Comparison of ENCODE assay signal across 9 mouse cellular contexts in the genomic region with DNA sequence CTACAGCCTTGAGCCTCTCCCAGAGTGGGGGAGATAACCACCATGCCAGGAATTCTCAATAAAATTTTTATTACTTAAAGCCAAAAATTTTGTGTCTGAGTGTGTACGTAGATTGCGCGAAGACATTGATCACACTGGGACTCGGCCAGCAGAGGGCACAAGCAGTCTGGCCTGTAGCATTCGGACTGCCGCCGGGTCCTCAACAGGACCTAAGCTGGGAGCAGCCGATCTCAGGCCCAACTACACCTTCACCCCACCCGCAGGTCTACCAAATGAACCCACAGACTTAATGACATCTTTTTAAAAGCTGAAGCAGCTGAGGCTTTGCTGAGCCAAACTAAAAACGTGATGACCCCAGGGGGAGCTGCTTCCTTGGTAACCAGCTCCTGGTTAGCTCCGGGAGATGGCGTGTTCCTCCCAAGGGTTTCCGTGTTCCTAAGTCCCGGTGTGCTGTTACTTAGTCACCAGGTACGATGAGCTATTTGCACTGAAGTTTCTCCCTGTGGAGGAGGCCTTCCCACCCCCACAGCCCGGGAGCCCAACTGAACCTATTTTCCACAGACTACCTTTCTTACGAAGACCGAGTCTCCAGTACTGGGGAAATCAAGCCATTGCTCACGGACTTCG. TPM values are rescaled to one million over a fixed set of nuclear protein-coding genes. Genes with fewer than 3 reads are reported as not detected.
DNase-seq lines count a peak whose midpoint lies in the region; ATAC-seq and TF ChIP-seq lines count a peak whose summit lies in the region.
"Had no signal": no experiment of that assay in that cellular context is flagged by ENCODE, and none has a peak within 500 bp of the region (broad histone marks: within the 10 kb centered on the region; RNA-seq: fewer than 3 reads in every experiment).

No protein-coding gene starts in this region.

- no peak overlapping the region for H3K4me2 ChIP-seq in hindbrain, embryonic 11.5 days (replicated peaks; ENCODE audit: low read depth, low read length)
- H3K4me2 ChIP-seq in hindbrain, embryonic 12.5 days (replicated peaks): no peak overlapping the region
- H3K4me2 ChIP-seq in limb, embryonic 11.5 days (ENCODE audit: low read depth, severe bottlenecking): no peak overlapping the region

- no peak overlapping the region for H3K27ac ChIP-seq in hindbrain, embryonic 11.5 days (ENCODE audit: low read depth, low read length)
- H3K27ac ChIP-seq in hindbrain, embryonic 12.5 days: no peak overlapping the region
- H3K27ac ChIP-seq in embryonic fibroblast, embryonic 13.5 days (ENCODE audit: insufficient read depth, low read length): no peak overlapping the region
- H3K27ac ChIP-seq in limb, embryonic 11.5 days (replicated peaks; ENCODE audit: low read depth, low read length): no peak overlapping the region
- H3K27ac ChIP-seq: macrophage had no signal

- peaks cover 13% of the 10 kb centered on the region for H3K36me3 ChIP-seq in hindbrain, embryonic 11.5 days (ENCODE audit: control insufficient read depth, insufficient read depth, low read length)
- H3K36me3 ChIP-seq in hindbrain, embryonic 12.5 days: peaks cover 42% of the 10 kb centered on the region
- H3K36me3 ChIP-seq in limb, embryonic 11.5 days (ENCODE audit: control insufficient read depth, insufficient read depth, low read length): peaks cover 23% of the 10 kb centered on the region

- ATAC-seq in hindbrain, embryonic 11.5 days (ENCODE audit: low FRiP score): no peak
- ATAC-seq in hindbrain, embryonic 12.5 days (ENCODE audit: low FRiP score): no peak
- ATAC-seq in limb, embryonic 11.5 days (ENCODE audit: insufficient number of reproducible peaks, low FRiP score, low TSS enrichment, low read depth): no peak
- no peak for ATAC-seq in erythroid progenitor cell, adult 5-6 weeks (replicated peaks; ENCODE audit: low FRiP score, poor library complexity, severe bottlenecking)

- H3K9me3 ChIP-seq in hindbrain, embryonic 11.5 days (ENCODE audit: control insufficient read depth, low read length): no peaks in the 10 kb centered on the region
- H3K9me3 ChIP-seq in hindbrain, embryonic 12.5 days (replicated peaks): no peaks in the 10 kb centered on the region
- H3K9me3 ChIP-seq in limb, embryonic 11.5 days (ENCODE audit: control insufficient read depth, low read length): no peaks in the 10 kb centered on the region

- peak; percentile 87 for TF ChIP-seq CTCF in embryonic fibroblast, embryonic 13.5 days (IDR thresholded peaks at IDR 0.05; ENCODE audit: borderline replicate concordance, insufficient read depth, low read length)

- 77% methylated on average over 20 of the region's 20 CpGs for WGBS in hindbrain, embryonic 11.5 days
- 69% methylated on average over 20 of the region's 20 CpGs for WGBS in hindbrain, embryonic 12.5 days
- WGBS in limb, embryonic 11.5 days: 70% methylated on average over 20 of the region's 20 CpGs

- no peak overlapping the region for H3K4me3 ChIP-seq in hindbrain, embryonic 11.5 days (ENCODE audit: low read depth, low read length)
- no peak overlapping the region for H3K4me3 ChIP-seq in hindbrain, embryonic 12.5 days
- no peak overlapping the region for H3K4me3 ChIP-seq in embryonic fibroblast, embryonic 13.5 days (ENCODE audit: insufficient read depth, low read length)
- no peak overlapping the region for H3K4me3 ChIP-seq in limb, embryonic 11.5 days (ENCODE audit: low read depth, low read length)

- H3K9ac ChIP-seq in hindbrain, embryonic 11.5 days (ENCODE audit: low read depth, low read length): no peak overlapping the region
- H3K9ac ChIP-seq in hindbrain, embryonic 12.5 days: no peak overlapping the region
- H3K9ac ChIP-seq in limb, embryonic 11.5 days (ENCODE audit: low read length): no peak overlapping the region

- H3K27me3 ChIP-seq in hindbrain, embryonic 11.5 days (ENCODE audit: control insufficient read depth, insufficient read depth, low read length): no peaks in the 10 kb centered on the region
- no peaks in the 10 kb centered on the region for H3K27me3 ChIP-seq in hindbrain, embryonic 12.5 days
- H3K27me3 ChIP-seq in limb, embryonic 11.5 days (ENCODE audit: control insufficient read depth, insufficient read depth, low read length): no peaks in the 10 kb centered on the region

- no peak for TF ChIP-seq POLR2A in embryonic fibroblast, embryonic 13.5 days (IDR thresholded peaks at IDR 0.05; ENCODE audit: low read depth, low read length)

- peaks cover 7% of the 10 kb centered on the region; the same call in 1 of the 2 replicates for H3K4me1 ChIP-seq in hindbrain, embryonic 11.5 days (replicated peaks; ENCODE audit: control insufficient read depth, insufficient read depth, low read length)
- peaks cover 17% of the 10 kb centered on the region for H3K4me1 ChIP-seq in hindbrain, embryonic 12.5 days
- no peaks in the 10 kb centered on the region; the same call in 1 of the 2 replicates for H3K4me1 ChIP-seq in embryonic fibroblast, embryonic 13.5 days (ENCODE audit: control insufficient read depth, insufficient read depth, low read length)
- H3K4me1 ChIP-seq in limb, embryonic 11.5 days (ENCODE audit: control insufficient read depth, insufficient read depth, low read length): peaks cover 3% of the 10 kb centered on the region; the same call in 1 of the 2 replicates

- peak; percentile 68 for DNase-seq in hindbrain, embryonic 11.5 days (ENCODE audit: low spot score)
- DNase-seq in T-cell, adult 2 months (ENCODE audit: low spot score): peak; percentile 41
- DNase-seq in limb, embryonic 11.5 days (ENCODE audit: low spot score): peak; percentile 72
- peak; percentile 53 to 66 for DNase-seq in natural killer cell, adult 2 months (ENCODE audit: low spot score in 2 of 2)
- DNase-seq in layer of hippocampus, postnatal 36 days: no peak

RNA-seq across cellular contexts. Expression of a gene that starts 4.8 kb away (rescaled TPM):
- polyA plus RNA-seq in hindbrain, embryonic 11.5 days (2014; fragmentation: Nextera tagmentation; extraction: Ambion mirVana): 318 and 336 TPM in 2 replicates
- polyA plus RNA-seq in hindbrain, embryonic 12.5 days (2016; fragmentation: Nextera tagmentation; extraction: Ambion mirVana): 291 and 292 TPM in 2 replicates
- polyA plus RNA-seq in embryonic fibroblast, embryonic 13.5 days (2011; ENCODE audit: insufficient read length, low read depth, missing spikeins): 249 and 253 TPM in 2 replicates
- 424 and 427 TPM in 2 replicates for polyA plus RNA-seq in limb, embryonic 11.5 days (2014; fragmentation: Nextera tagmentation; extraction: Ambion mirVana)
- 61.2 and 143 TPM in 2 replicates for total RNA-seq in erythroid progenitor cell, adult 5-6 weeks (2015; ENCODE audit: low replicate concordance)
- 76.0 and 79.9 TPM in 2 replicates for total RNA-seq in erythroid progenitor cell, adult 5-6 weeks (2017; ENCODE audit: low replicate concordance)
- 100 to 1,000 TPM; 114 to 129 TPM for total RNA-seq in layer of hippocampus, postnatal 36 days (2021)

RNA-seq across cellular contexts. Expression of a gene that starts 5.0 kb away (rescaled TPM):
- 196 and 203 TPM in 2 replicates for polyA plus RNA-seq in hindbrain, embryonic 11.5 days (2014; fragmentation: Nextera tagmentation; extraction: Ambion mirVana)
- 131 and 138 TPM in 2 replicates for polyA plus RNA-seq in hindbrain, embryonic 12.5 days (2016; fragmentation: Nextera tagmentation; extraction: Ambion mirVana)
- 67.1 and 68.9 TPM in 2 replicates for polyA plus RNA-seq in embryonic fibroblast, embryonic 13.5 days (2011; ENCODE audit: insufficient read length, low read depth, missing spikeins)
- 244 and 253 TPM in 2 replicates for polyA plus RNA-seq in limb, embryonic 11.5 days (2014; fragmentation: Nextera tagmentation; extraction: Ambion mirVana)
- 103 and 153 TPM in 2 replicates for total RNA-seq in erythroid progenitor cell, adult 5-6 weeks (2015; ENCODE audit: low replicate concordance)
- total RNA-seq in erythroid progenitor cell, adult 5-6 weeks (2017; ENCODE audit: low replicate concordance): 69.4 and 86.4 TPM in 2 replicates
- 10 to 100 TPM; 54.3 to 64.9 TPM for total RNA-seq in layer of hippocampus, postnatal 36 days (2021)

RNA-seq across cellular contexts. Expression of a gene that starts 21.5 kb away (rescaled TPM):
- polyA plus RNA-seq in hindbrain, embryonic 11.5 days (2014; fragmentation: Nextera tagmentation; extraction: Ambion mirVana): 7.1 and 7.9 TPM in 2 replicates
- polyA plus RNA-seq in hindbrain, embryonic 12.5 days (2016; fragmentation: Nextera tagmentation; extraction: Ambion mirVana): 5.6 TPM in 2 replicates
- polyA plus RNA-seq in embryonic fibroblast, embryonic 13.5 days (2011; ENCODE audit: insufficient read length, low read depth, missing spikeins): 0.53 and 4.3 TPM in 2 replicates
- 7.8 and 8.7 TPM in 2 replicates for polyA plus RNA-seq in limb, embryonic 11.5 days (2014; fragmentation: Nextera tagmentation; extraction: Ambion mirVana)
- 39.3 and 91.8 TPM in 2 replicates for total RNA-seq in erythroid progenitor cell, adult 5-6 weeks (2015; ENCODE audit: low replicate concordance)
- 91.8 and 94.2 TPM in 2 replicates for total RNA-seq in erythroid progenitor cell, adult 5-6 weeks (2017; ENCODE audit: low replicate concordance)
- 1 to 10 TPM; 2.9 to 3.0 TPM for total RNA-seq in layer of hippocampus, postnatal 36 days (2021)

RNA-seq across cellular contexts. Expression of a gene that starts 24.2 kb away (rescaled TPM):
- polyA plus RNA-seq in hindbrain, embryonic 11.5 days (2014; fragmentation: Nextera tagmentation; extraction: Ambion mirVana): 553 and 590 TPM in 2 replicates
- 519 and 565 TPM in 2 replicates for polyA plus RNA-seq in hindbrain, embryonic 12.5 days (2016; fragmentation: Nextera tagmentation; extraction: Ambion mirVana)
- 149 and 157 TPM in 2 replicates for polyA plus RNA-seq in embryonic fibroblast, embryonic 13.5 days (2011; ENCODE audit: insufficient read length, low read depth, missing spikeins)
- 491 and 549 TPM in 2 replicates for polyA plus RNA-seq in limb, embryonic 11.5 days (2014; fragmentation: Nextera tagmentation; extraction: Ambion mirVana)
- total RNA-seq in erythroid progenitor cell, adult 5-6 weeks (2015; ENCODE audit: low replicate concordance): 26.0 and 63.4 TPM in 2 replicates
- 21.9 and 23.3 TPM in 2 replicates for total RNA-seq in erythroid progenitor cell, adult 5-6 weeks (2017; ENCODE audit: low replicate concordance)
- 100 to 1,000 TPM; 337 to 366 TPM for total RNA-seq in layer of hippocampus, postnatal 36 days (2021)

RNA-seq across cellular contexts. Expression of a gene that starts 38.8 kb away (rescaled TPM):
- polyA plus RNA-seq in hindbrain, embryonic 11.5 days (2014; fragmentation: Nextera tagmentation; extraction: Ambion mirVana): not detected in 2 replicates
- not detected in 2 replicates for polyA plus RNA-seq in hindbrain, embryonic 12.5 days (2016; fragmentation: Nextera tagmentation; extraction: Ambion mirVana)
- 0.58 and 0.63 TPM in 2 replicates for polyA plus RNA-seq in embryonic fibroblast, embryonic 13.5 days (2011; ENCODE audit: insufficient read length, low read depth, missing spikeins)
- polyA plus RNA-seq in limb, embryonic 11.5 days (2014; fragmentation: Nextera tagmentation; extraction: Ambion mirVana): 0.13 TPM in 1 of 2 replicates, not detected in the other
- total RNA-seq in erythroid progenitor cell, adult 5-6 weeks (2015; ENCODE audit: low replicate concordance): not detected in 2 replicates
- total RNA-seq in erythroid progenitor cell, adult 5-6 weeks (2017; ENCODE audit: low replicate concordance): not detected in 2 replicates
- total RNA-seq in layer of hippocampus, postnatal 36 days (2021): not detected
- polyA plus RNA-seq: macrophage had no signal

Comparison
In these comparisons a context has a peak if more than half of its experiments do, and no peak if none do; other contexts are left out.
1. DNase-seq: peak in hindbrain, embryonic 11.5 days (single experiment), T-cell, adult 2 months (single experiment), limb, embryonic 11.5 days (single experiment) and natural killer cell, adult 2 months (2 of 2); none in layer of hippocampus, postnatal 36 days (0 of 2).